Mouse (Mus musculus): ENCODE data around the gene Dctn3.

Dctn3 gene

DNA sequence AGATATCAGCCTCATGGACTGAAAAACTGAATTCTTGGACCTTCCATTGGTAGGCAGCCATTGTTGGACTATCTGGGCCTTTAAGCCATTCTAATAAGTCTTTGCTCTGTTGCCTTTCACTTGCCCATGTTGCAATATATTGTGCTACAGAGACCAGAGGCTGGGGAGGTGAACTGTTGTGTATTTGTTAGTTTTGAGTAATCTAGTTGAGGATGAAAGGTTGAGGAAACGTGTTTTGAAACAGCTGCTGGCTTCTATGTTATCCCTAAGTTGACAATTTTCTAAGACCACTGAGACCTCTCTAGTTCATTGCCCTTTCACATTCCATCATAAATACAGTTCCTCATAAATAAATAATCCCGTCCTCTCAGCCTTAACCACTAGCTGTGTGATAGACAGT lies 21.2 kb upstream of the Dctn3 start:
- Histone ChIP-seq H3K36me3 (ENCODE audit: insufficient read depth, low read length) (peaks cover 8% of the 10 kb centered on the region), H3K27me3 (ENCODE audit: insufficient read depth, low read length) (0 out of 2 replicates have a peak, but pooled peaks cover 3% of the 10 kb centered on the region), H3K9me3 (ENCODE audit: low read length) (peaks cover 35% of the 10 kb centered on the region), H3K4me3 (replicated peaks; ENCODE audit: low read length) (no peak overlapping the region), H3K4me1 (replicated peaks; ENCODE audit: low read depth, low read length) (peaks cover 21% of the 10 kb centered on the region)
- TF ChIP-seq CTCF (conservative IDR thresholded peaks at IDR 0.05; ENCODE audit: low read length) (no peak), POU5F1 (IDR thresholded peaks at IDR 0.05; ENCODE audit: borderline replicate concordance, low read length) (no peak), NANOG (IDR thresholded peaks at IDR 0.05; ENCODE audit: borderline replicate concordance, low read length) (no peak)

DNA sequence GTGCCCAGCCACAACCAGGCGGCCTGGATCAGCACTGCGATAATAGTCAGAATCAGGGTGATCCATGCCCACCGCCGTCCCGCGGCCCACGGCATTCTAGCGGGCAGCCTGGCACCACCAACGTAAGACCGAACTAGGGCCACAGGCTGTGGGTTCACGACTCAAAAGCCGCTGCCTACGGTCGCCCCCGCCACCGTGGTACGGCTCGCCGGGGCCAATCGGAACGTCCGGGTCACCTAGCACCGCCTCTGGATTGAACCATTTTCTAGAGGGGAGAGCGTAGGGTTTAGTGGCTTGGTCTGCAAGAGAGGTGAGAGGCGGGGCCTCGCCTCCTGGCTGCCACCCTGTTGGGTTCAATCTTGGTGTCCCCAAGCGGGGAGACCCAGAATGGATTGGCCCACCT lies 18.2 kb upstream of the Dctn3 start:
- Histone ChIP-seq H3K36me3 (ENCODE audit: insufficient read depth, low read length) (peaks cover 26% of the 10 kb centered on the region), H3K4me1 (replicated peaks; ENCODE audit: low read depth, low read length) (peaks cover 35% of the 10 kb centered on the region), H3K9me3 (ENCODE audit: low read length) (peaks cover 5% of the 10 kb centered on the region), H3K27me3 (ENCODE audit: insufficient read depth, low read length) (0 out of 2 replicates have a peak, but pooled peaks cover 3% of the 10 kb centered on the region), H3K4me3 (replicated peaks; ENCODE audit: low read length) (peak overlapping the region; percentile 95)
- TF ChIP-seq CTCF (conservative IDR thresholded peaks at IDR 0.05; ENCODE audit: low read length) (no peak), POU5F1 (IDR thresholded peaks at IDR 0.05; ENCODE audit: borderline replicate concordance, low read length) (no peak), NANOG (IDR thresholded peaks at IDR 0.05; ENCODE audit: borderline replicate concordance, low read length) (no peak)

DNA sequence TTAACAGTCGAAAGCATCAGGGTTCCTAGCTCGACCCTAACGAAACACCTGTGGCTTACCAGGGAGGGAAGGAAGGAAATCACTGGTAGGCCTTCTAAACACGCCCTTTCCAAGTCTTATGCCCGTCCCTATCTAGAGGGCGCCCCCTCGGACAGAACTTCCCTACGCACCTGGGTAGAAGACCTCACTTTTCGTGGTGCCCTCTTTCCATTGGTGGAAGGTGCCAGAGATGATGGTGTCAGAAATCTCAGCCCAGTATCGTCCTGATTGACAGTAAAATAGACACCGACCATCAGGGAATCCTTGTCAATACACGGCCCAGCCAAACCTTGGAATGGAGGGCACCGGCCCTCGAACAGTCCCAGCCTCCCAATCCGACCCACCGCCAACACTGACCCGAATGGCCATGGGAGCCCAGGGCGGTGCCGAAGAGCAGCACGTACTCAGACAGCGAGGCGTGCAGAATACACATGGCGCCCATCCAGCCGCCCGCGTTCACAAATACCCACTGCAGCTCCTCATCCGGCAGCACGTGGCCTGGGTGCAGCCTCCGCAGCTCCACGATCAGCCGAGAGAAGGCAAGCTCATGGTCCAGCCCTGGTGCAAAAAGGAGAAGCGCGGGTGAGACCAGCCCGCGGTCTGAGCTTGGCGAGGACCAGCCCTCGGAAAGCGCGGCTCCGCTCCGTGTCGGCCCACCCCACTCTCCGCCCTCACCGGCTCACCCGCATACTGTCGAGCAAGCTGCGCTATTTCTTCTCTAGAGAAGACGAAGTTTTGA lies 17.6 kb upstream of the Dctn3 start:
- Histone ChIP-seq H3K27me3 (ENCODE audit: insufficient read depth, low read length) (peaks cover 4% of the 10 kb centered on the region; the same call in 1 of the 2 replicates), H3K4me3 (replicated peaks; ENCODE audit: low read length) (peak overlapping the region; percentile 95), H3K9me3 (ENCODE audit: low read length) (no peaks in the 10 kb centered on the region), H3K4me1 (replicated peaks; ENCODE audit: low read depth, low read length) (peaks cover 35% of the 10 kb centered on the region), H3K36me3 (ENCODE audit: insufficient read depth, low read length) (peaks cover 26% of the 10 kb centered on the region)
- TF ChIP-seq CTCF (conservative IDR thresholded peaks at IDR 0.05; ENCODE audit: low read length) (0 out of 2 replicates have a peak, but pooled peaks have one; percentile 2), POU5F1 (IDR thresholded peaks at IDR 0.05; ENCODE audit: borderline replicate concordance, low read length) (no peak), NANOG (IDR thresholded peaks at IDR 0.05; ENCODE audit: borderline replicate concordance, low read length) (no peak)

DNA sequence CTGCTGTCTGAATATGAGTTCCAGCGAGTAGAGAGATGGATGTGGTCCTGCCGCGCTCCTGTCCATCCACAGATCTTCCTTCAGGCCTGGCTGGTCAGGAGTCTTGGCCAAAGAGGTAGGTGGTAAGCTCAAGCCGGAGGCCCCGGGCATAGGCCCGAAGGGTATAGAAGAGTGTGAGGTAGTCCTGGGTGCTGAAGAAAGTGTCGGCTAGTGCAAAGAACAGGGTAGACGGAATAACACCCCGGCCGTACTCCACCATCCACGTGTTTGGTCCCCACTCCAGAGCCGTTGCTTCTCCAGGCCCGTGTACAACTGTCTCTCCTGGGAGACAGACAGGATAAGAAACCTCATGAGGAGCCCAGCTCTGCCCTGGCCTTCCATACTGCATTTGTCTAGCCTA lies 16.3 kb upstream of the Dctn3 start:
- Histone ChIP-seq H3K9me3 (ENCODE audit: low read length) (no peaks in the 10 kb centered on the region), H3K4me3 (replicated peaks; ENCODE audit: low read length) (peak overlapping the region; percentile 95), H3K36me3 (ENCODE audit: insufficient read depth, low read length) (peaks cover 26% of the 10 kb centered on the region), H3K27me3 (ENCODE audit: insufficient read depth, low read length) (peaks cover 13% of the 10 kb centered on the region; the same call in 1 of the 2 replicates), H3K4me1 (replicated peaks; ENCODE audit: low read depth, low read length) (peaks cover 35% of the 10 kb centered on the region)
- no peak for TF ChIP-seq POU5F1 (IDR thresholded peaks at IDR 0.05; ENCODE audit: borderline replicate concordance, low read length)
- no peak for TF ChIP-seq CTCF (conservative IDR thresholded peaks at IDR 0.05; ENCODE audit: low read length)
- no peak for TF ChIP-seq NANOG (IDR thresholded peaks at IDR 0.05; ENCODE audit: borderline replicate concordance, low read length)

DNA sequence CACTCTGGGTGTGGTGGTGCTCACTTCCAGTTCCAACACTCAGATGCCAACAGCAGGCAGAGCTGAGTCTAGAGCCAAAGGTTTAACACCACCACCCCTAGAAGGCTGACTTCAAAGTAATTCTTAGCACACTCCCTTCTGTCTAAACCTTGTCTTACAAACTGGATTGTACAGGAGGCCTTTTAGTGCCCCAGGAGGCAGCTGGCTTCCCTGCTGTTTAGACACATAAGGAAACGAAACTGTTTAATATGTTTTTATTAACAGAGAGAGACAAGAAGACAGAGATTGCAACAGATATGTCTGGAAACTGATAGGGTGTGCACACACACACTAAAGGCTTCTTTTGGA lies 15.3 kb upstream of the Dctn3 start:
- Histone ChIP-seq H3K4me3 (replicated peaks; ENCODE audit: low read length) (no peak overlapping the region), H3K36me3 (ENCODE audit: insufficient read depth, low read length) (peaks cover 26% of the 10 kb centered on the region), H3K27me3 (ENCODE audit: insufficient read depth, low read length) (peaks cover 20% of the 10 kb centered on the region), H3K4me1 (replicated peaks; ENCODE audit: low read depth, low read length) (peaks cover 35% of the 10 kb centered on the region), H3K9me3 (ENCODE audit: low read length) (no peaks in the 10 kb centered on the region)
- TF ChIP-seq POU5F1 (IDR thresholded peaks at IDR 0.05; ENCODE audit: borderline replicate concordance, low read length) (no peak), NANOG (IDR thresholded peaks at IDR 0.05; ENCODE audit: borderline replicate concordance, low read length) (no peak), CTCF (conservative IDR thresholded peaks at IDR 0.05; ENCODE audit: low read length) (no peak)

DNA sequence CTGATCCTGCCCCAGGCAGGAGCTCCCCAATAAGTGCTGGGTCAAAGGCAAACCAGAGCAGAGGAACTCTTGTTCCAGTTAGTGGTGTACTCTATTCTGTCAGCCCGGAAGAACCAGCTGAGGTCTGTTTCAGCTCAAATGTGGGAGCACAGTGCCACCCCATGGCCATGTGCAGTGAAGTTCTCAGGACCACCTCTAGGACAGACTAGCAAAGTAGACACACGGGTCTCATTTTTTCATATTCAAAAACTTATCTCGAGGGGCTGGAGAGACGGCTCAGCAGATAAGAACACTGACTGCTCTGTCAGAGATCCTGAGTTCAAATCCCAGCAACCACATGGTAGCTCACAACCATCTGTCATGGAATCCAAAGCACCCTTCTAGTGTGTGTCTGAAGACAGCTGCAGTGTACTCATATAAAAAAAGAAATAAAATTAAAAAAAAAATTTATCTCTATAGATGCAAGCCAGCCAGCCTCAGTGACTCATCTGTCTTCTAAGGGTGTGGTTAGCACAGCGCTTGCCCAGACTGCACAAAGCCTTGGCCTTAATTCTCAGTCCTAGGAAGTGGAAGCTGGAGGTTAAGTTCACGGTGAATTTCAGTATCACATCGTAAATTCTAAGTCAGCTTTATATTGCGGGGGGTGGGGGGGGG lies 14.8 kb upstream of the Dctn3 start:
- H3K9me3 ChIP-seq (ENCODE audit: low read length), result no peaks in the 10 kb centered on the region
- peaks cover 26% of the 10 kb centered on the region for H3K36me3 ChIP-seq (ENCODE audit: insufficient read depth, low read length)
- peaks cover 35% of the 10 kb centered on the region for H3K4me1 ChIP-seq (replicated peaks; ENCODE audit: low read depth, low read length)
- peaks cover 25% of the 10 kb centered on the region for H3K27me3 ChIP-seq (ENCODE audit: insufficient read depth, low read length)
- no peak for TF ChIP-seq NANOG (IDR thresholded peaks at IDR 0.05; ENCODE audit: borderline replicate concordance, low read length)
- peak; percentile 49 for TF ChIP-seq CTCF (conservative IDR thresholded peaks at IDR 0.05; ENCODE audit: low read length)
- H3K4me3 ChIP-seq (replicated peaks; ENCODE audit: low read length), result no peak overlapping the region

DNA sequence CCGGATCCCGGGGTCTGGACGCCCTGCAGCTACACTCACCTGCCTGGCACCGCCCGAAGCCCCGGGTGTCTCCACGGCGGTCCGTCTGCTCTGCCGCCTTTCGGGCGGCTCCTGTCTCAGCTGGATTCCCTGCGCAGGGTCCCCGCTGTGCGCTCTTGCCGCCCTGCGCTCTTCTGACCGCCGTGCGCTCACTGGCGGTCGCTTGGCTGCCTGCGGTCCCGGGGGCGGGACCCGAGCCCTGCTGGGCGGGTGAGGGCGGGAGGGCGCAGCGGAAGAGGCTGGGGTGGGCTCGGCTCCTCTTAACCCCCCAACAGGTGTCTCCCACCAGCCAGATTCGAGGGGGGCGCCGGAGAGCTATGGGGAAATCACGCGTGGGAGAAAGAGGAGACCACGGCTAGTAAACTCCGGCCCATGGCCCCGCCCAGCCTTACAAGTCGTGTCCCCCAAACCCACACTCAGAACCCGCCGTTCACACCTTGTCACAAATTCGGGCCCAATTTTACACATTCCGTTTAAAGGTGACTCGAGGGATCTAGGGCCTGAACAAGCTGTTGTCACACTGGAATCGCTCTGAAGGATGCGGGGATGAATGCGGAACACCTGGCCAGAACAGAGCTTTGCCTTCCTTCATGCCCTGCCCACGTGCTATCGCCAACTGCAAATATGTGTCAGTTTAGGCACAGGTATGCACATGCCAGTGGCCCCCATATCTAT lies 8.2 kb upstream of the Dctn3 start, which contains the start of gene Arid3c:
Arid3c (minus strand) TSS at position 91 of the 714 bp plus-strand sequence.
- TF ChIP-seq CTCF (conservative IDR thresholded peaks at IDR 0.05; ENCODE audit: low read length) (no peak), POU5F1 (IDR thresholded peaks at IDR 0.05; ENCODE audit: borderline replicate concordance, low read length) (no peak), NANOG (IDR thresholded peaks at IDR 0.05; ENCODE audit: borderline replicate concordance, low read length) (no peak)

More for the DNA sequence above, 8.2 kb upstream of the Dctn3 start, which contains the start of gene Arid3c:
- no peaks in the 10 kb centered on the region for H3K9me3 ChIP-seq (ENCODE audit: low read length)
- peaks cover 84% of the 10 kb centered on the region for H3K27me3 ChIP-seq (ENCODE audit: insufficient read depth, low read length)
- peaks cover 21% of the 10 kb centered on the region for H3K4me1 ChIP-seq (replicated peaks; ENCODE audit: low read depth, low read length)
- peak within 1 kb of the TSS; percentile 76 for H3K4me3 ChIP-seq (replicated peaks; ENCODE audit: low read length)
- no peaks in the 10 kb centered on the region for H3K36me3 ChIP-seq (ENCODE audit: insufficient read depth, low read length)

All from E14TG2a.4 (cell line).